Mouse (Mus musculus): ENCODE results near the gene Srsf7. TPM values are rescaled to one million over a fixed set of nuclear protein-coding genes. Genes with fewer than 3 reads are reported as not detected.
"Not testable (repeated sequence)": the region's sequence is repeated elsewhere in the genome, so short reads cannot be mapped to it uniquely, and the experiment has no call there.

Gene Srsf7
- total RNA-seq (2021) = 10 to 100 TPM; 59.9 to 72.8 TPM

GRCm38 (mm10) chr17:80206671-80207581 lies at the start of gene Srsf7, which contains the start of gene Ttc39d:
Srsf7 (minus strand) TSS chr17:80207307.
Ttc39d (plus strand) TSS chr17:80207460.
- intact Hi-C loops (cut with DNase I) = loop anchor here (2.0 kb wide), 1 partner anchor 18 kb away; the partner anchor contains the start of gene Gemin6
- peak; percentile 99 for DNase-seq

DNA sequence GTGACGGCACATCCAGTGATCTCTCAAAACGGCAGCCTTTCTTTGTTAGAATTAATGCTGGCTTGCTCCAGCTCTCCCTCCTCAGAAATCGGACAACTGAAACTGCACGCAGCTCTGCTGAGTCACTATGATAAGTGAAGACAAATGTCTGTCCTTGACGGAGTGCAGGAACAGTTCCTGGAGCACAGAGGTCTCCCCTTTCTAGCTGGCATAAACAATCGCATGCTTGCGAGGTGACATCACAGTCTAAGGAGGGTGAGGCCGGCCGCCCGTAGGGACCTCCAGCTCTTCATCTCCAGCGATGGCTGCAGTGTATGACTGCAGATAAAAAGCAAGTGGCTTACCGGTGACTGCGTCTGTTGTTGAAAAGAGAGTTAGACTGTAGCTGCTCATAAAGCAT lies 48.1 kb upstream of the Srsf7 start:
- intact Hi-C loops (cut with DNase I) = no loop called here
- peak; percentile 81 to 87 for DNase-seq

- intact Hi-C loops (cut with DNase I) = no loop called here
- DNase-seq = no peak
These were observed 47.3 kb upstream of the Srsf7 start for GRCm38 (mm10) chr17:80254421-80254820.

GRCm38 (mm10) chr17:80252757-80253525 lies 45.8 kb upstream of the Srsf7 start:
- DNase-seq = peak in 1 of 2 experiments; percentile 20
- intact Hi-C loops (cut with DNase I) = no loop called here

DNA sequence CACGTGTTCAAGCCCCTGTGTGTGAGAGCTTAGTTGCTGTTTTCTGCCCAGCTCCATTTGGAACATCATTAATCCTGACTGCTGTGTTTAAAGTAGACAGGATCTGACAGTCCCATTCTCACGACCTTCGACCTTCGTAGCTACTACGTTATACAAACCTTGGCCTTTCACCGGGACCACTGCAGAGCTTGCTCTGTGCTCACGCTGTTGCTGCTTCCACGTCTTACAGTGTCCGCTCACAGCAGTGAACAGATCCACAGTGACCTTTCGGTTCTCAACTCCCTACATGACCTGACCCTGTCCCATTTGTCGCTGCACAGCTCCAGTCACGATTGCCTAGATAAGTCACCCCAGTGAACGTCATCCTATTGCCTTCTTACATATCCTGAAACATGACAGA lies 36.0 kb upstream of the Srsf7 start:
- intact Hi-C loops (cut with DNase I) = no loop called here
- no peak for DNase-seq

GRCm38 (mm10) chr17:80241594-80241993 lies 34.5 kb upstream of the Srsf7 start:
- DNase-seq = no peak
- intact Hi-C loops (cut with DNase I) = no loop called here

DNA sequence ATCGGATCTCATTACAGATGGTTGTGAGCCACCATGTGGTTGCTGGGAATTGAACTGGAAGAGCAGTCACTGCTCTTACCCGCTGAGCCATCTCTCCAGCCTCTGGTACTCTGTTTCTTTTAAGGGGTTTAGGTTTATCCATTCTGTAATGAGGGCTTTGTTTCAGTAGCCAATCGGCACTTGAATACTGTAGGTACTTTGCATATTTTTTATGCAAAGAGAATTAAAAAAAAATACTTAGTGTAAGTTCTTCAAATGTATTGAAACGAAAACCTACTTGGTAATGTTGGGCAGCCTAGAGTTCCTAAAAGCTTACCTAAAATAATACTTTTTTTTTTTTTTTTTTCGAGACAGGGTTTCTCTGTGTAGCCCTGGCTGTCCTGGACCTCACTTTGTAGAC lies 30.4 kb upstream of the Srsf7 start:
- no peak for DNase-seq
- intact Hi-C loops (cut with DNase I) = no loop called here

DNA sequence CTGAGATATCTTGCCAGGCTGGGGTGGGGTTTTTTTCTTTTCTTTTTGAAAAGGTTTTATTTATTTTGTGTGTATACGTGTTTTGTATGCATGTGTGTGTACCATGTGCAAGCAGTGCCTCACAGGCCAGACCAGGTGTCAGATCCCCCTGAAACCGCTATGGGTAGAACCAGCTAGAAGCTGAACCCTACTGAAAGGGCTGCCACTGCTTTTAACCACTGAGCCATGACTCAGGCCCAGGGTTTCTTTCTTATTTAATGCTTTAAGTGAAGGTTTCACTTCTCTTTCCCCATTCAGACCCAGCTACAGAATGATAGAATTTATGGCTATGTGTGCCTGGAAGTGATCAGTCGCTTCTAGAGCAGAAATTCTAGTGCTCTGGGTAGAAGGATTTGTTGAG lies 29.7 kb upstream of the Srsf7 start:
- intact Hi-C loops (cut with DNase I) = no loop called here
- DNase-seq = no peak

DNA sequence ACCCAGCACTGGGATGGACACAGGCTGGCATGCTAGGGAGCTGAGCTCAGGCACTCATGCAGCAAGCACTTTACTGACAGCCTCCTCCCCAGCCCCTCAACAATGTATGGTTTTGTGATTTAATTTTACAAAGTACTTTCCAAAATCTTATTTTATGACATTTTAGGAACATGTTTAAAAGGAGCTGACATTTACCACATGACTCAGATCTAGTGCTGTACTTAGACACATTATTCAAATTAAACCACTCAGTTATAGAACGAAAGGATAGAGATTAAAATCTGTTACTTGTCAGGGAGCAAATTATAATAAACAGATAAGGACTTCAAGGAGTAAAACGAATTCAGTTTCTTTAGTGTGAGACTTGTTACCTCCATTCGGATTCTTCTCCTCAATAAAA lies 28.4 kb upstream of the Srsf7 start:
- no peak for DNase-seq
- intact Hi-C loops (cut with DNase I) = no loop called here

GRCm38 (mm10) chr17:80234376-80234775 lies 27.3 kb upstream of the Srsf7 start:
- no peak for DNase-seq
- intact Hi-C loops (cut with DNase I) = no loop called here

DNA sequence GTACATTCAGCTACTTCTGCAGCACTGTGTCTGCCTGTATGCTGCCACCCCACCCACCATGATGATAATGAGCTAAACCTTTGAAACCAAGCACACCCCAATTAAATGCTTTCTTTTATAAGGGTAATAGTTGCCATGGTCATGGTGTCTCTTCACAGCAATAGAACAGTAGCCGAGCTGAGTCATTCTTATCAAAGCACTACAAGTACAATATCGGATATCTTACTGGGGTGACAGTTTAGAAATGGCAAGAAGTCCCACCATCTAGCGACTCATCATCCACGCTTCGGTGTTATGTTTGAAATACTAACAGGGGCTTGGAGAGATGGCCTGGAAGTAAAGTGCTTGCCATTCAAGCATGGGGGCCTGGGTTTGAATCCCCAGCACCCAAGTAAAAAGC lies 26.7 kb upstream of the Srsf7 start:
- intact Hi-C loops (cut with DNase I) = no loop called here
- no peak for DNase-seq

DNA sequence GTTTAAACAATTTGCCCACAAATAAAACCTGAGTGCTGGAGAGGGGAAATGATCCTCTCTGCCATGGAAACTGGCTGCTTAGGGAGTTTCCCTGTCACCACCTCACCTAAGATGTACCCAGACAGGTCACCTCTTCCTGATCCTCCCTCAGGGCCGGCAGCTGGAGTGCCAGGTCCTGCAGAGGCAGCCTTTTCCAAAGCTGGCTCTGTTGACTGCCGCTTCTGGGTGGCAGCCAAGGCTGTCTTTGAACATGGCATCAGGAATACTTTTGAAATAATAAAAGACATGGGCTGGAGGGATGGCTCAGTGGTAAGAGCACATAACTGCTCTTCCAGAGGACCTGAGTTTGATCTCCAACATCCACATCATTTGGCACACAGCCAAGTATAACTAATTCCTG lies 22.3 kb upstream of the Srsf7 start:
- peak; percentile 49 to 50 for DNase-seq
- intact Hi-C loops (cut with DNase I) = no loop called here

DNA sequence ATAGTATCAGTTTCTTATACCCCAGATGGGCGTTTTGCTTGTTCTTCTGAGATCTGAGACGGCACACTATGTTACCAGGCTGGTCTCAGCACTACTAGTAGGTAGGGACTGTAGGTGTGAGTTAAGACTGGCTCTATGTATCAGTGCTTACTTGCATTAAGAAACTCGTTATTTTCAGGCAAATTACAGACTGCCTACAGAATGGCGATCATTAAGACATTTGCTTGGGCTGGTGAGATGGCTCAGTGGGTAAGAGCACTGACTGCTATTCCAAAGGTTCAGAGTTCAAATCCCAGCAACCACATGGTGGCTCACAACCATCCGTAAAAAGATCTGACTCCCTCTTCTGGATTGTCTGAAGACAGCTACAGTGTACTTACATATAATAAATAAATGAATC lies 18.0 kb upstream of the Srsf7 start:
- DNase-seq = not testable (repeated sequence)
- intact Hi-C loops (cut with DNase I) = loop anchor here (2.0 kb wide), 1 partner anchor 18 kb away; the partner anchor contains the start of genes Srsf7 and Ttc39d

GRCm38 (mm10) chr17:80224326-80225116 lies 17.4 kb upstream of the Srsf7 start, which contains the start of gene Gemin6:
Gemin6 (plus strand) TSS chr17:80224441.
- intact Hi-C loops (cut with DNase I) = loop anchor here (2.0 kb wide), 1 partner anchor 18 kb away; the partner anchor contains the start of genes Srsf7 and Ttc39d
- DNase-seq = peak; percentile 90 to 91

GRCm38 (mm10) chr17:80223829-80224228 lies 16.7 kb upstream of the Srsf7 start:
- intact Hi-C loops (cut with DNase I) = loop anchor here (2.0 kb wide), 1 partner anchor 17 kb away; the partner anchor contains the start of genes Srsf7 and Ttc39d
- DNase-seq = no peak

DNA sequence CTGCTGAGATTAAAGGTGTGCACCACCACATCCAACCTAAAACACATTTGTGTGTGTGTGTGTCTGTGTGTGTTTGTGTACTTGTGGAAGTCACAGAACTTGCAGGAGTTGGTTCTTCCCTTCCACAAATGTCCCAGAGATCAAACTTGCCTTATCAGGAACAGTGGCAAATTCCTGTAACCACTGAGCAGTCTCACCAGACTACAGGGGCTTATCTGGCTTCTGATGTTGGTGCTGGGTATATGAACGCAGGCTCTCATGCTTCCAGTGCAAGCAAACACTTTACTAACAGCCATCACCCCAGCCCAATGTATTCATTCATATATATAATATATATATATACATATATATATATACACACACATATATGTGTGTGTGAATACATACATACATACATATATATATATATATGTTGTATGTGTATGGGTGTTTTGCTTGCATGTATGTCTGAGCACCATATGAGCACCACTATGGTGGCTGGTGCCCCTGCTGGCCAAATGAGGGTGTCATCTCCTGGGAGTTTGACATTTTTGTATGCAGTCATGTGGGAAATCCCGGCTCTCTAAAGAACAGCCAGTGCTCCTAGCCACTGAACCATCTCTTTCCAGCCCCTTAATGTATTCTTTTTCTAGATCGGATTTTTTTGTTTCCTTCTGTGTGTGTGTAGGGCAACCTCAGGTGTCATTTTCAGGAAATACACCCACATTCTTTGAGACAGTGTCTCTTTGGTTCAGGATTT lies 15.0 kb upstream of the Srsf7 start:
- intact Hi-C loops (cut with DNase I) = no loop called here
- no peak for DNase-seq

- no peak for DNase-seq
- intact Hi-C loops (cut with DNase I) = no loop called here
These were observed 14.1 kb upstream of the Srsf7 start for GRCm38 (mm10) chr17:80221202-80221601.

GRCm38 (mm10) chr17:80220131-80220530 lies 13.0 kb upstream of the Srsf7 start:
- intact Hi-C loops (cut with DNase I) = no loop called here
- DNase-seq = no peak

GRCm38 (mm10) chr17:80213998-80214397 lies 6.9 kb upstream of the Srsf7 start:
- intact Hi-C loops (cut with DNase I); DNase-seq: not testable (repeated sequence)

DNA sequence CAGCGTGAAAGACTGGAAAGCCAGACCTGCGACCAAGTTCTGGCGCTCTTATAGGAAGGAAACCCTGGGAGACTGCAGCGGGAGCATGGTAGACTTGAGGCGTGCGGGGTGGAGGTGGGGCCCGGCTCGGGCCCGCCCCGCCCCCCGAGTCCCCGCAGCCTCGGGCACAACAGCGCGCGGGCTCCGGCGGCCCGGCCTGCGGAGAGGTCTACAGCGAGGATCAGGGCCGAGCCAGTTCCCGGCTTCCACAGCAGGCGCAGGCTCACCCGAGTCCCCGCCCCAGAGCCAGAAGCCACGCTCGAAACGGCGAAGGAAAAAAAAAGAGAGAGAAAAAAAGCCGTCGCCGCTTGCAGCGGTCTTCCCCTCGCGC lies 821 bp downstream of the Srsf7 start:
- no peak for DNase-seq
- intact Hi-C loops (cut with DNase I) = loop anchor here (2.0 kb wide), 1 partner anchor 19 kb away; the partner anchor contains the start of gene Gemin6
